Mouse (Mus musculus) kidney, embryonic 14.5 days (tissue): Measurements from ENCODE around the gene Zfp383. TPM values are rescaled to one million over a fixed set of nuclear protein-coding genes. Genes with fewer than 3 reads are reported as not detected.
A peak's percentile ranks its signal among the peaks of the same experiment; 100 is the strongest.

Experiments used
- ATAC-seq: fragments of 200-750 bp; cut with Nextera tagmentation; 2 replicates; pipeline ENCODE4 v1.8.0; 2017; ENCODE audit warnings: moderate number of reproducible peaks, mild to moderate bottlenecking, moderate TSS enrichment, moderate library complexity; ENCODE audit not compliant: low FRiP score, low TSS enrichment
- H3K27ac ChIP-seq: fragments of 300-500 bp; sonication (generic); 2 replicates; pipeline ENCODE4 v1.5.1; 2014; ENCODE audit warnings: low read depth, mild to moderate bottlenecking, low read length, moderate library complexity, mixed read lengths
- H3K27me3 ChIP-seq: fragments of 300-500 bp; sonication (generic); 2 replicates; pipeline ENCODE4 v1.6.1; 2014; ENCODE audit warnings: mild to moderate bottlenecking, low read length; ENCODE audit not compliant: control insufficient read depth, insufficient read depth
- H3K36me3 ChIP-seq: fragments of 300-500 bp; sonication (generic); 2 replicates; pipeline ENCODE4 v1.6.1; 2014; ENCODE audit warnings: low read length, mixed read lengths; ENCODE audit not compliant: control insufficient read depth, insufficient read depth
- H3K4me1 ChIP-seq: fragments of 300-500 bp; sonication (generic); 2 replicates; pipeline ENCODE4 v1.6.1; 2014; ENCODE audit warnings: low read length, mixed read lengths; ENCODE audit not compliant: control insufficient read depth, insufficient read depth
- H3K4me2 ChIP-seq: fragments of 300-500 bp; sonication (generic); replicated peaks from 2 replicates; pipeline ENCODE4 v1.6.1; 2014; ENCODE audit warnings: low read depth, mild to moderate bottlenecking, low read length
- H3K4me3 ChIP-seq: fragments of 300-500 bp; sonication (generic); 2 replicates; pipeline ENCODE4 v1.5.1; 2014; ENCODE audit warnings: mild to moderate bottlenecking, low read length
- H3K9ac ChIP-seq: fragments of 300-500 bp; sonication (generic); 2 replicates; pipeline ENCODE4 v1.6.1; 2014; ENCODE audit warnings: low read depth, mild to moderate bottlenecking, low read length, moderate library complexity
- H3K9me3 ChIP-seq: fragments of 300-500 bp; sonication (generic); 2 replicates; pipeline ENCODE4 v1.6.1; 2016; ENCODE audit warnings: low read length; ENCODE audit not compliant: control insufficient read depth
- WGBS: fragments of 180-500 bp; shearing (Covaris S2); extraction: QIAGEN DNeasy Blood & Tissue Kit; methylation state at CpG from one replicate; pipeline ENCODE4 v1.1.7; 2014; 5-methylcytosine and 5-hydroxymethylcytosine counted together
- polyA plus RNA-seq: library from polyadenylated mRNA; unstranded; fragments of >200 nt; fragmentation: Nextera tagmentation; extraction: Ambion mirVana; gene quantifications from 2 replicates; pipeline ENCODE4 v1.2.1, GENCODE M21; 2014

The Zfp383 gene
- polyA plus RNA-seq, 1 experiment from 2014 or later, result 7.2 TPM

GRCm38 (mm10) chr7:29918062-29918453, 10.0 kb downstream of the Zfp383 start:
- no peak overlapping the region for H3K9ac ChIP-seq
- no peak overlapping the region for H3K4me3 ChIP-seq
- 88% methylated on average over 4 of the region's 4 CpGs for whole genome bisulfite sequencing
- ATAC-seq, result no peak
- H3K36me3 ChIP-seq, result peaks cover 30% of the 10 kb centered on the region
- no peak overlapping the region for H3K4me2 ChIP-seq
- no peaks in the 10 kb centered on the region for H3K27me3 ChIP-seq
- H3K27ac ChIP-seq, result no peak overlapping the region
- H3K4me1 ChIP-seq, result no peaks in the 10 kb centered on the region
- peaks cover 9% of the 10 kb centered on the region; the same call in 1 of the 2 replicates for H3K9me3 ChIP-seq

- H3K4me3 ChIP-seq, result no peak overlapping the region
- no peaks in the 10 kb centered on the region for H3K9me3 ChIP-seq
- H3K4me2 ChIP-seq, result no peak overlapping the region
- no peaks in the 10 kb centered on the region for H3K27me3 ChIP-seq
- no peak for ATAC-seq
- H3K27ac ChIP-seq, result no peak overlapping the region
- H3K9ac ChIP-seq, result no peak overlapping the region
- no peaks in the 10 kb centered on the region for H3K36me3 ChIP-seq
- H3K4me1 ChIP-seq, result no peaks in the 10 kb centered on the region
- 85% methylated on average over 6 of the region's 6 CpGs for WGBS
These were observed 13.5 kb downstream of the Zfp383 start for GRCm38 (mm10) chr7:29921439-29922093.

DNA sequence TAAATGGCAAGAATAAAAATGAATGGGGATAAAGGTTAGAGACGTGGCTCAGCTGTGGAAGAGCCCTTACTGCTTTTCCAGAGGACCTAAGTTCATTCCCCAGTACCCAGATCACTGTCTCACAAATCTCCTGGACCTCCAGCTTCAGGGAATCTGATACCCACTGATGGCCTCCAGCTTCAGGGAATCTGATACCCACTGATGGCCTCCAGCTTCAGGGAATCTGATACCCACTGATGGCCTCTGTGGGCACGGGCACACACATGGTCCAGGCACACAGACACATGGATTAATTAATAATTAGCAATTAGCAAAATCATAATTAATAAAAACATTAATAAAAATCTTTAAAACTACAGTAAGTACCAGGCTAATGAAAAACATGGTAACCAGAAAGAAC, 14.8 kb downstream of the Zfp383 start:
- WGBS, result 28% methylated on average over 2 of the region's 2 CpGs
- no peak overlapping the region for H3K27ac ChIP-seq

DNA sequence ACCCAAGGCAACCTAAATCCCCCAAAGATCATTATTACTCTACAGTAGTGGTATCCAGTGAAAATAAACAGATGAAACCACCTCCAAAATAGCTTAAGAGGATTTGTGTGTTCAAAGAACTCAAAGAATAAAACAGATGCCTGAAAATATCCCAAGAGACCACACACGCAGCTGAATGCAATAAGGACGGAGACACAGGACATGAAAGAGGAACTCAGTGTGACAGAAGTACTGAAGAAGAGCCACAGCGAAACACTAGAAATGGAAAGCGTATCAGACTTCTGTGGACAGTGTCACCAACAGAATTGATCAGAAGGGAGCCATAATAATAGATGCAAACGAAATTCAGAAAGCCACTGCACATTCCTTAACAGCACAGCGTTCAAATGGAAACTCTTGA, 30.8 kb downstream of the Zfp383 start:
- Histone ChIP-seq H3K36me3 (peaks cover 49% of the 10 kb centered on the region), H3K4me3 (no peak overlapping the region), H3K4me2 (no peak overlapping the region), H3K27ac (no peak overlapping the region), H3K27me3 (no peaks in the 10 kb centered on the region), H3K9ac (no peak overlapping the region), H3K9me3 (no peaks in the 10 kb centered on the region), H3K4me1 (no peaks in the 10 kb centered on the region)
- ATAC-seq, result no peak
- 88% methylated on average over 6 of the region's 6 CpGs for WGBS

More for the DNA sequence above, 14.8 kb downstream of the Zfp383 start:
- Histone ChIP-seq H3K4me1 (no peaks in the 10 kb centered on the region), H3K4me2 (no peak overlapping the region), H3K9me3 (no peaks in the 10 kb centered on the region), H3K4me3 (no peak overlapping the region), H3K27me3 (no peaks in the 10 kb centered on the region), H3K36me3 (no peaks in the 10 kb centered on the region), H3K9ac (no peak overlapping the region)
- peak; percentile 76; the same call in 1 of the 2 replicates for ATAC-seq

DNA sequence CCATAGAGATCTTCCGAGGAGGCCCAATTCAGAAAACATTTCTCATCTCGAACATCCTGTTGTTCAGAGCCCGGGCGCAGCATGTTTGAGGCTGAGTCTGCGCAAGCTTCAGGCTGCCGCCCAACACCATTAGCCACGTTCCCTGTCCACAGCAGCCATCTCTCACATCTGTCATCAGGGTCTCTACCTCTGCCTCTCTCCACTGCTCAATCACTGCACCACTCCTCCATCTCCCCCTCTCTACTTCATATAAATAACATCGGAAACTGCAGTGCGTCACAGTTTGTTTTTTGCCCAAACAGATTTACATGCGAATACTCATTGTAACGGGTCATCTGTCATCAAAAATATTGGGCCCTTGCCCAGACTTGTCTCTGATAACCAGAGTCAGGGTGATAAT, 33.0 kb downstream of the Zfp383 start:
- ATAC-seq, result no peak
- Histone ChIP-seq H3K36me3 (peaks cover 31% of the 10 kb centered on the region), H3K4me1 (no peaks in the 10 kb centered on the region), H3K27ac (no peak overlapping the region), H3K4me3 (no peak overlapping the region), H3K9ac (no peak overlapping the region), H3K9me3 (no peaks in the 10 kb centered on the region), H3K27me3 (no peaks in the 10 kb centered on the region), H3K4me2 (no peak overlapping the region)
- WGBS, result 91% methylated on average over 11 of the region's 11 CpGs

GRCm38 (mm10) chr7:29942740-29943139, 34.7 kb downstream of the Zfp383 start:
- no peaks in the 10 kb centered on the region for H3K9me3 ChIP-seq
- 56% methylated on average over 2 of the region's 2 CpGs for WGBS
- H3K4me3 ChIP-seq, result no peak overlapping the region
- H3K27ac ChIP-seq, result no peak overlapping the region
- no peaks in the 10 kb centered on the region for H3K27me3 ChIP-seq
- peaks cover 23% of the 10 kb centered on the region for H3K36me3 ChIP-seq
- no peak overlapping the region for H3K9ac ChIP-seq
- no peak overlapping the region for H3K4me2 ChIP-seq
- H3K4me1 ChIP-seq, result no peaks in the 10 kb centered on the region
- no peak for ATAC-seq

- Histone ChIP-seq H3K27ac (no peak overlapping the region), H3K9me3 (no peaks in the 10 kb centered on the region), H3K36me3 (peaks cover 21% of the 10 kb centered on the region), H3K4me3 (no peak overlapping the region), H3K4me2 (no peak overlapping the region), H3K27me3 (no peaks in the 10 kb centered on the region), H3K4me1 (no peaks in the 10 kb centered on the region), H3K9ac (no peak overlapping the region)
- 72% methylated on average over 2 of the region's 2 CpGs for WGBS
- no peak for ATAC-seq
These were observed 35.7 kb downstream of the Zfp383 start for GRCm38 (mm10) chr7:29943720-29944119.

- Histone ChIP-seq H3K27ac (no peak overlapping the region), H3K4me3 (no peak overlapping the region), H3K9me3 (no peaks in the 10 kb centered on the region), H3K9ac (no peak overlapping the region), H3K27me3 (no peaks in the 10 kb centered on the region), H3K4me2 (no peak overlapping the region), H3K4me1 (no peaks in the 10 kb centered on the region), H3K36me3 (peaks cover 21% of the 10 kb centered on the region)
- ATAC-seq, result no peak
- 89% methylated on average over 2 of the region's 2 CpGs for WGBS
These were observed 36.2 kb downstream of the Zfp383 start for GRCm38 (mm10) chr7:29944201-29944600.

DNA sequence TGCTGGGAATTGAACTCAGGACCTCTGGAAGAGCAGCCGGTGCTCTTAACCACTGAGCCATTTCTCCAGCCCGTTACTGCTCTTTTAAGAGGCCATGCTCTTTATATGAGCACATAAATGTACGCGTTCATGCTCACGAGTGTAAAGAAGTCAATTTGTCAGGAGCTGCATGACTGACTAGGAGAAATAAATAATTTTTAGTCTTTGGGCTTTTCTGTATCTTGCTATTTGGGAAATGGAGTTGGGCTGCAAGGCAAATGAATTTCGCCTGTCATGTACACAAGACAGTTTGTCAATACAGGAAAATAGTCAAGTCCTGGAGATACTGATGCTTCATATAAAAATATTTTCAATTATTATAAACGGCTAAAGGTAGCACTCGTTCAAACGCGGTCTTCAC, 45.1 kb downstream of the Zfp383 start:
- H3K9me3 ChIP-seq, result no peaks in the 10 kb centered on the region
- H3K4me2 ChIP-seq, result peak overlapping the region; percentile 59
- H3K27me3 ChIP-seq, result no peaks in the 10 kb centered on the region
- peak overlapping the region; percentile 81 for H3K9ac ChIP-seq
- H3K4me1 ChIP-seq, result no peaks in the 10 kb centered on the region
- WGBS, result 45% methylated on average over 10 of the region's 10 CpGs
- ATAC-seq, result no peak
- H3K4me3 ChIP-seq, result peak overlapping the region; percentile 77
- peak overlapping the region; percentile 90; the same call in 1 of the 2 replicates for H3K27ac ChIP-seq
- peaks cover 15% of the 10 kb centered on the region for H3K36me3 ChIP-seq
